Mouse (Mus musculus): ENCODE data around the gene Mcub. TPM values are rescaled to one million over a fixed set of nuclear protein-coding genes. Genes with fewer than 3 reads are reported as not detected.

Mcub gene
- 1 to 10 TPM; 3.3 to 3.8 TPM for total RNA-seq (2021)

DNA sequence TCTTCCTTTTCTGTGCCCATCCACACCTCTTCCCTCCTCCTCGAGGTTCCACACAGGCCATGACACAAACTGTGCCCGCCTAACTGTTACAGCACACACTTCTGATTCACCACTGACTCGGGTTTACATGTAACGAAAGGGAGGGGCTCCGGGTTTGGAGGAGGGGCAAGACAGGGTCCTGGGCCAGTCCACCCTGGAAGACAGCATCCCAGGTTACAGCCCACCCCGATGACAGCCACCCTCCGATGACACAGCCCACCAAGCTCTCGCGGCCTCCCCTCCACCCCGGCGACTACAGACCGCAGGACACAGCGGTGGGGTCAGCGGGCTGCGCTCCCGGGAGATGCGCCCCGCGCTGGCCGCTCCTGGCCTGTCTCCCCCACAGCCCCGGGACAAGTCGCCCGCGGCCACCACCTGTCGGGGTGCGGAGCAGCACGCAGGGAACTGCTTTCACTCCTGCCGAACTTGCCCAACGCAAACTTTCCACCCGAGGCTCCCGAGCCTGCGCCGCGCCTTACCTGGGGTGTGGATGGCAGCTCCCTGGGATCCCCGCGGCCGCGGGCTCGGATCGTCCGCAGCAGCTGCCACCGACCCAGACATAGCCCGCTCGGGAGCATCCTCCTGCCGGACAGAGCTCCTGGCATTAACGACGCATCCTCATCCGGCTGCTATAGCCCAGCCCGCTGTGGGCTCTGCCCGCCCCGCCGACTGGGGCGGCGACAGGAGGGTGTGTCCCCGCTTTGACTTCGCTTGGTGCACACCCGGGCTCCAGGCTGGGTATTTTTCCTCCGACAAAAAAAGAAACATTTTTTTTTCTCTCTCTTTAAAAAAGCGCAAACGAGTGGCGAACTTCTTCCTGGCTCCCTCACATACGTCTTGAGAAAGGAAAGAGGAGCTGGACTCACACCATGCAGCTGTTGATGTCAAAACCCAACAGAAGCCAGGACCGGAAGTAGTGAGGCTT, at the start of gene Mcub:
Gene Mcub, minus strand, starts transcription at position 775 of the 964 bp plus-strand sequence.
- no peak for DNase-seq (ENCODE audit: extremely low spot score in 1 of 2, low spot score in 1 of 2)

DNA sequence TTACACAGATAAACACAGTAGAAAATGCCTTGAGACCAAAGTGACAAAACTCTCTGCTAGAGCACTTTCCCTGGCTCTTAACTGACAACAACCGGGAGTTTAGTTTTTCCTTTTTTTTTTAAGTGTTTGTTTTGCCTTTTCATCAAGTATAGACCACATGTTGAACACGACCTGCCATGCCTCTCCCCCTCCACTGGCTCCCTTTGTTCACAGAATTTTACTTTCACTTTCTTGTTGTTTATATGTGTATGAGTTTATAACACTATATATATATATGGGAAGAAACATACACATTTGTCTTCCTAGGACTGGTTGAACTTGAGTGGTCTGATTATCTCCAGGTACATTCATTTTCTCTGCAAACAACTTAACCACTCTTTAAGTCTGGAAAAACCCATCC, 42.9 kb upstream of the Mcub start:
- DNase-seq (ENCODE audit: extremely low spot score in 1 of 2, low spot score in 1 of 2), result no peak

GRCm38 (mm10) chr3:130011236-130011635, 41.2 kb upstream of the Mcub start:
- DNase-seq (ENCODE audit: extremely low spot score in 1 of 2, low spot score in 1 of 2), result no peak

- no peak for DNase-seq (ENCODE audit: extremely low spot score in 1 of 2, low spot score in 1 of 2)
Measured at GRCm38 (mm10) chr3:130006141-130006540, 36.1 kb upstream of the Mcub start.

DNA sequence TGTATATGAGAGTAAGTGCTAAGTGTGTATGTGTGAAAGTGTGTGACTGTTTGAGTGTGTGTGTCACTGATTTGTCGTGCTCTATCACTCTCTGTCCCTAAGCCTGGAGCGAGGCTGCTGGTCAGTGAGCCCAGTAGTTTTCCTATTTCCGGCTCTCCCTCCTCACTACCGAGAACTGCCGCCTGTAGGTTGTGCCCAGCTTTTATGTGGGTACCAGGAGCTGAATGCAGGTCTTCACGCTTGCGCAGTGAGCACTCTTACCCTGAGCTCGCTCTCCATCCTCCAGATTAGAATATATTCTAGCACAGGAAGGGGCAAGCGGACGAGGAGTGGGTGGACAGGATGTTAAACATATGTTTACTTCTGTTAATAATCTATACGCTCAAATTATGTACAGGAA, 30.9 kb upstream of the Mcub start:
- no peak for DNase-seq (ENCODE audit: extremely low spot score in 1 of 2, low spot score in 1 of 2)

DNA sequence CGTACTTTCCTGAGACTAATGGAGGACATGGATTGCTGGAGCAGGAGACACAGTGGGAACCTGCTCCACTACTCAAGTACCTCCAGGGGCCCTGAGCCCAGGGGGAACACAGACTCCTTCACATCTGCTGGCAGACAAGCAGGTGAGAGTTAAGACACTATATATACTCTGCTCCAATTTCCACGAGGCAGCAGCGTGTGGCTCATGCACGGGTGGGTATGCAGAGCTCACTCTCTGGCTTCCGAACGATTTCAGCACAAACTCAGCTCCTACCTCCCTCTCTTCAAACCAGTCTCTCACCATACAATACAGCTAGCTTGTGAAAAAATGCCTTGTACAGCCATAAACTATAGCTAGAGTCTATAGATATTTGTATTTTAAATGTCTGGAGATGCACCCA, 28.5 kb upstream of the Mcub start:
- no peak for DNase-seq (ENCODE audit: extremely low spot score in 1 of 2, low spot score in 1 of 2)

DNA sequence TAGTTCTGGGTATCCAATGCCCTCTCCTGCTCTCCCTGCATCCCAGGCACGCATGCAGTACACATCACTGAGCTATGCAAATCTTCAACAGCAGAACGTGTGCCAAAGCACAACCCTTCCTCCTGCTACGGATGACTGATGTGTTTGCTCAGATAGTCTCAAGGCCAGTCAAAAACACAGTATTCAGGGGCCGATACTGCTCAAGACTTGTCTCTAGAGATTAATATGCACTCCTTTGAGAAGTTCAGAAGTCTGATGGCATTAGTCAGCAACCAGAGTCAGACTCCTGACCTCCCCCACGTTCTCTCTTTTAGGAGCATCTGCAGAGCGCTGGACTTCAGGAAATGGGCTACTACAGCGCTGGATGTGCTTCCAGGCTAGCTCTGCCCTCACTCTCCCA, 28.0 kb upstream of the Mcub start:
- no peak for DNase-seq (ENCODE audit: extremely low spot score in 1 of 2, low spot score in 1 of 2)

DNA sequence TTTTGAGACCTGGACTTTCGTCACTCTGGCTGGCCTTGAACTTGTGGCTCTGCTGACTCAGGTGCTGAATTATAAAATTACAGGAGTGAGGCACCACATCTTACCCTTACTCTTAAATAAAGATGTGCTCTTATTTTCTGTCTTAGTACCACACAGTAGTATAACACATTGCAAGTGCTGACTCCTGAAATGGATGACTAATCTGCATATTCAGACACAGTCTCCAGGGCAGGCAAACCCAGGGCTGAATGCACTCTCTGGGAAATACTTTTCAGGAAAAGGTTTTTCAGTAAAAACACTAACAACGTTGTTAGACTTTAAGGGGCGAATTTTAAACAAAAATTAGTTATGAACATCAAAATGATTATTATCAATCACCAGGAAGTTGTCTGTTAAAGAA, 27.3 kb upstream of the Mcub start:
- DNase-seq (ENCODE audit: extremely low spot score in 1 of 2, low spot score in 1 of 2), result no peak

DNA sequence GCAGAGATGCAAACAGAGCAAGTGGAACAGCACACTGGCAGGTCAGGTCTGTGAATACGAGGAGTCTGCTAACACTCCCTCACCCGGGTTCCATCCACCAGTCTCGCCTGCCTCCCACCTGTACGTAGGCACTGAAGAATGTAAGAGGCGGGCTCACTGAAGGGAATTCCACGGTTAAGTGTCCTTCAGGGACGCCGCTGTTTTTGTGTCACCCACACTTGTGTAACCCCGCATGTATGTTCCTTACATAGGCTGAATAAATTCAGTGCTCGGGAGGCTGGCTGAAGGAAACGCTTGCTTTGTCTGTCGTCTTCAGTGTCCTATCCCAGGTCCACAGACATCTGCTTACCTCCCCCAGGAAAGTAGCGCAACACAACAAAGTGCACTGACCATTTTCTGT, 17.3 kb upstream of the Mcub start:
- DNase-seq (ENCODE audit: extremely low spot score in 1 of 2, low spot score in 1 of 2), result no peak

DNA sequence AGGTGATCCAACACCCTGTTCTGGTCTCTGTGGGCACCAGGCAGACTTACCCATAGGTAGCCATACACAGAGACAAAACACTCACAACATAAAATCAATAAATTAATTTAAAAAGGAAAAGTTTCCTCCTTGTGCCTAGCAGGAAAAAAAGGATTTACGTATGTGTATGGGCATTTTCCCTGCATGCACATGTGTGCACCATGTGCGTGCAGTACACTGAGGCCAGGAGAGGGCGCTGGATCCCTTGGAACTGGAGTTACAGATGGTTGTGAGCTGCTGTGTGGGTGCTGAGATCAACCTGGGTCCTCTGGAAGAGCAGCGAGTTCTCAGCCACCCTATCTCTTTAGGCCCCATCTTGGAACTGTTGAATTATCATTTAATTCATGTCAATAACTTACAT, 15.3 kb upstream of the Mcub start:
- DNase-seq (ENCODE audit: extremely low spot score in 1 of 2, low spot score in 1 of 2), result no peak

DNA sequence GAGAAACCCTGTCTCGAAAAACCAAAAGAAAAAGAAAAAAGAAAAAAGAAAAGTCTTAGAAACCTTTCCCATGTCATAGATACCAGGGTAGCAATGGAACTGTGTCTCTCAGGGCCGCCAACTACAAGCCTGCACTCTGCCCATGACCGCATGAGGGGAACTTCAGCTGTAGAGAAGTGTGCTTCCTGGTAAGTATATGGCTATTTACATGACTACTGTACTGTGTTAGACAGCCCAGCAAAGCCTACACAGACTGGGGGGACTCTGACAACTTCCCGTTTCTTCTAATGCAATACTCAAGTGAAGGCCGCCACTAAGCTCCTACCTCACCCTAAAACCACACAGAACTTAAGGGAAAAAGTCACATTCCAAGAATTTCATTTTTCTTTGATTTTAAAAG, 14.8 kb upstream of the Mcub start:
- no peak for DNase-seq (ENCODE audit: extremely low spot score in 1 of 2, low spot score in 1 of 2)

GRCm38 (mm10) chr3:129982271-129982670, 12.3 kb upstream of the Mcub start:
- DNase-seq (ENCODE audit: extremely low spot score in 1 of 2, low spot score in 1 of 2), result no peak

DNA sequence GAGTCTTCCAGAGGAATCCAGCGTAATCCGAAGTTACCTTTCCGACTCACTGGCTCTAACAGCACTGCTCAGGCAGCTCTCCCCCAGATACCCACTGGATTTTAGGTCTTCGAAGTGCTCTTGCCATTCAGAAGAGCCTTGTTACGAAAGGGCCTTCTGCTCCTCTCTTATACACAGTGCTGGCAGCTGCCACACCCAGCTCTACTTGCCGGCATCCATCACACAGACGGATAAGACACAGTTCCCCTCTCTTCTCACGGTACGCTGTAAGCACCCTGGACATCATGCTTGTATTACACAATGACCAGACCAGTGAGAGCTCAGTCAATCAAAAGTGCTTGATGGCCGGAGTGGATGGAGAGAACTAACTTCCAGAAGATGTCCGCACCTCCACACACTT, 11.8 kb upstream of the Mcub start:
- DNase-seq (ENCODE audit: extremely low spot score in 1 of 2, low spot score in 1 of 2), result no peak

GRCm38 (mm10) chr3:129979510-129979909, 9.5 kb upstream of the Mcub start:
- no peak for DNase-seq (ENCODE audit: extremely low spot score in 1 of 2, low spot score in 1 of 2)

GRCm38 (mm10) chr3:129978716-129979115, 8.7 kb upstream of the Mcub start:
- DNase-seq (ENCODE audit: extremely low spot score in 1 of 2, low spot score in 1 of 2), result no peak

- no peak for DNase-seq (ENCODE audit: extremely low spot score in 1 of 2, low spot score in 1 of 2)
Measured at GRCm38 (mm10) chr3:129976317-129976716, 6.3 kb upstream of the Mcub start.

GRCm38 (mm10) chr3:129970529-129971515, 816 bp upstream of the Mcub start:
- peak in 1 of 2 experiments; percentile 30 for DNase-seq (ENCODE audit: extremely low spot score in 1 of 2, low spot score in 1 of 2)

DNA sequence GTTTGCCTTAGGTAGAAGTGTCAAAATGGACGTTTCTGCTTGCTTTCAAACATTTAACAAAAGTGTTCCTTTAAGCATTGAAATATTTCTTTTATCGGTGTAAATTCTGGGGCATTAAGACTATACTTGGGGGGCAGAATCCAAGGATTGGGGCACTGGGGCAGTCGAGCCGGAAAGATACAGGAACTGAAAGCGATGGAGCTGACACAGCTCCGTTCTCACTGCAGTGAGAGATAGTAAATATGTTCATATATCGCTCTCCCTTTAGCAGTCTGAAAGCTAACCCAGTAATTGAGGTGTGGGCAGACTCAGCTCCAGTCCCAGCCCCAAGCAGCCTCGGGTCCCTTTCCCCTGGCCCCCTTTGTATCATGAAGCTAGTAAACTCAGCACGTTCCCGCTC, 975 bp downstream of the Mcub start:
- no peak for DNase-seq (ENCODE audit: extremely low spot score in 1 of 2, low spot score in 1 of 2)

GRCm38 (mm10) chr3:129967874-129968273, 2.1 kb downstream of the Mcub start:
- DNase-seq (ENCODE audit: extremely low spot score in 1 of 2, low spot score in 1 of 2), result no peak

DNA sequence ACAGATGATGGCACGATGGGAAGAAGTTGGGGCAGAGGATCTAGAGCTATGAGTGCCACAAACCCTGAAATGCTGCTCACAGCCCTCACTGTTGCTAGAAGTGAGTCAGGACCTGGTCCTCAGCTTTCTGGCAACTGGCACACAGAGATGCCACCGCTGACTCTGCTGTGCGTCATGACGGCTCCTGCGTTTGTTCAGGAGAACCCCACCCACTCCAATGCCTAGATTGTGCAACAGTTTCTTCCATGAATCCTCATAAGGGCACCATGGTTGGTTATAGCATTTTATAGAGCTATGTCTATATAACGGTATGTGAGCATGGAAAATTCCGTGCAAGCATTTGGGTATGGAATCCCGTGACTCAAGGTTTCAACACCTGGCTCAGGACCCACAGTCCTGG, 5.3 kb downstream of the Mcub start:
- DNase-seq (ENCODE audit: extremely low spot score in 1 of 2, low spot score in 1 of 2), result no peak

DNA sequence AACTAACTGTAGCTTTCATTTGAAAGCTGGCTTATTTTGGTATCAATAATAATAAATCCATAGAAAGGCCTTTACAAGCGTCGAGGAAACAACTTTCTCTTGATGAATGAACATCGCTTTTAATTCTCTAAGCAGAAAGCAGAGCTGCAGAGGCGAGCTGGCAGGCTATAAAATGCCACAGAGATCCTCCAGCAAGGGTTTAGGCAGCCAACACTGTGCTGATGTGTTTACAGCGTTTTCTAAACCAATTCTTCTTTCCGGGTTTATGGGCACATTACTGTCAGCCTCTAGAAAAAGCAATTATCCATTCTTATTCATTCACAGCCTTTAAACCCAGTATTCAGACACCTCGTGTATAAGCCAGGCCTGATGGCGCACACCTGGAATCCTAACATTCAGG, 7.5 kb downstream of the Mcub start:
- DNase-seq (ENCODE audit: extremely low spot score in 1 of 2, low spot score in 1 of 2), result no peak

All from layer of hippocampus, postnatal 25 days (tissue).